Mouse (Mus musculus) erythroblast, embryonic 14.5 days (primary cell): ENCODE measurements around the gene N4bp1.

ENCODE experiments used
- GATA1 ChIP-seq: IDR thresholded peaks from 2 replicates; pipeline ENCODE4 v1.6.1; 2012; ENCODE audit warnings: low read length, inconsistent platforms, mixed read lengths
- TAL1 ChIP-seq: IDR thresholded peaks from 3 replicates; pipeline ENCODE4 v1.6.1; 2012; ENCODE audit warnings: low read length, inconsistent platforms, mixed read lengths

- TF ChIP-seq TAL1: no peak
- no peak for TF ChIP-seq GATA1
Measured at GRCm38 (mm10) chr8:86852491-86852890, 32.6 kb downstream of the N4bp1 start.
